Mouse (Mus musculus) embryonic stem cell, embryonic (primary cell): ENCODE data around the gene Kat6b.

Source experiments
- CTCF ChIA-PET, 4 experiments: fragments of 300-600 bp in 2 of 4; fragments of 350-600 bp in 2 of 4; sonication (Branson Sonifier 250); formaldehyde crosslinking; loops; one replicate each; lab custom pipeline; 2022; ENCODE audit warnings: inconsistent platforms in 2 of 4; lab: Charles Lee
- POLR2A ChIA-PET, 4 experiments: fragments of 300-600 bp in 2 of 4; fragments of 350-600 bp in 2 of 4; sonication (Branson Sonifier 250); formaldehyde crosslinking; loops; one replicate each; lab custom pipeline; 2022; ENCODE audit warnings: antibody characterized with exemption in 4 of 4, inconsistent platforms in 1 of 4; lab: Charles Lee

The Kat6b gene

DNA sequence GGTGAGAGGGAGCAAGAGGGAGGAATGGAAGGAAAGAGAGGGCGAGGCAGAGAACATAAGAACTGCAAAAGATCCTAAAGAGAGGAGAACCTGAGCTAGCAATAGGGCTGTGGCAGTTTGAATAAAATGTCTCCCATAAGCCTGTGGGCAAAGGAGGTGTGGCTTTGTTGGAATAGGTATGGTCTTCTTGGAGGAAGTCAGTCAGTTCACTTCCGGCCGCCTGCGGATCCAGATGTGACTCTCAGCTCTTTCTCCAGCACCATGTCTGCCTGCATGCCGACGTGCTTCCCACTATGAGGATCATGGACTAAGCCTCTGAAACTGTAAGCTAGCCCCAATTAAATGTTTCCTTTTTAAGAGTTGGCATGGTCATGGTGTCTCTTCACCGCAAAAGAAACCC, at the start of gene Kat6b:
Gene Kat6b, plus strand, starts transcription at position 204 of the 400 bp plus-strand sequence.
- ChIA-PET POLR2A (interaction anchor here (0.6 to 19.6 kb wide), 130 partner anchors 3 to 1731 kb away, joined by 3 to 653 read pairs (median 4); partner anchors contain the start of genes Adk (in 3 of the 4), Ap3m1 (in 3 of the 4), Dusp13 (in 2 of the 4) and Kat6b (in 2 of the 4)), CTCF (interaction anchor here in 3 of 4 experiments (0.6 to 1.3 kb wide), 4 partner anchors 82 to 359 kb away, joined by 3 to 4 read pairs (median 4); no protein-coding TSS in a partner anchor)

DNA sequence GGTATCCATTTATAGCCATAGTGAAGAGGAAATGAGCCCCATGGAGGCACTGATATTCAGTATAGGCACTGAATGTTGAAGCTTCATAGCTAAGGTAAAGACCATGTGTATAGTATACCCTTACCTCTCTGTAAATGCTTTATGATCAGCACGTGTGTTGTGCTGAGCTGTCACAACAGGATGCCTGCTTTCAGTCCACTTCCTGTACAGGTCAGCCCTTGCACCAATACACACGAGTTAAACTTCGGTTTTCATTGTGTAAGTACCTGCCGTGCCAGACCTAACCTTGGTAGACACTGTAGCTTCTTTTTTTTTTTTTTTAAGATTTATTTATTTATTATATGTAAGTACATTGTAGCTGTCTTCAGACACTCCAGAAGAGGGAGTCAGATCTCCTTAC, 47.8 kb upstream of the Kat6b start:
- CTCF ChIA-PET: interaction anchor here in 2 of 4 experiments (0.6 to 1.4 kb wide), 3 partner anchors 12 to 308 kb away, joined by 3 to 7 read pairs (median 4); no protein-coding TSS in a partner anchor
- POLR2A ChIA-PET: interaction anchor here in 3 of 4 experiments (0.6 to 2.4 kb wide), 9 partner anchors 9 to 402 kb away, joined by 3 to 6 read pairs (median 4); partner anchors contain the start of gene Kat6b (in 1 of the 3)

DNA sequence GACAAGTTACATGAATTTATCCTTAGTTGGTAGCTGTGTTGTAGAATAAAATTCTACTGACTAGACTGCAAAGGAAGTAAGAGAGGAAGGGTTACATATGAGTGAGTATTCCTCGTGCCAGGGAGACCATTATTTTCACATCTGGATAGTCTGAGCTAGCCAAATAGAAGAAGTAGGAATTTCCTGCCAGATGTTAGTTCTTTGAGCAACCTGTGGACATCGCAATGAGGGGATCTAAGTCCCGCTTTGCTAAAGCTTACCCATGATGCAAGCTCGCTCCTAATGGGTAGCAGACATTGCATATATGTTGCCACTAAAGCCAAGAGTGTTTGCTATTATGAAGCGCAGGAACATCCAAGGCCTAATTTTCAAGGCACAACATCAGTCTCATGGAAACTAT, 47.2 kb upstream of the Kat6b start:
- ChIA-PET CTCF (interaction anchor here in 2 of 4 experiments (0.6 to 1.4 kb wide), 3 partner anchors 11 to 308 kb away, joined by 3 to 7 read pairs (median 4); no protein-coding TSS in a partner anchor), POLR2A (interaction anchor here in 3 of 4 experiments (0.6 to 2.4 kb wide), 7 partner anchors 10 to 402 kb away, joined by 3 to 6 read pairs (median 4); partner anchors contain the start of gene Kat6b (in 1 of the 3))

DNA sequence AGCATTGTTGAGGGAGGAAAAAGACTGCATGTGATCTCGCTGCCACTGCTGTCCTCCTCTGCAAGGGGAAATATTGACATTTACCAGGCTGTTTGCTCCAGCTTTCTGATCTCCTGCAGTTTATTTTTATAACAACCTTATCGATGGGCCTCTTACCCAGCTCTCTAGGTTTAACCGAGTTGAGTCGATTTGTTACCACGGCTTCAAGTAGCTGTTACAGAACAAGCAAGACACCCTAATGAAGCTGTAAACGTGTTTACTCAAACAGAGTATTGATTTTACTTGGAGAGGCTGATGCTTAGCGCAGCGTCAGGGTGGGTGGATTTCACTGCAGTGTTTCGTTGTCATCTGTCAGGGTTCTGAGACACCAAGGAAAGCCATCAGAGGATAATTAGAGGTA, 46.5 kb upstream of the Kat6b start:
- POLR2A ChIA-PET: interaction anchor here in 2 of 4 experiments (0.5 to 1.7 kb wide), 4 partner anchors 10 to 54 kb away, joined by 3 to 6 read pairs (median 4); no protein-coding TSS in a partner anchor

DNA sequence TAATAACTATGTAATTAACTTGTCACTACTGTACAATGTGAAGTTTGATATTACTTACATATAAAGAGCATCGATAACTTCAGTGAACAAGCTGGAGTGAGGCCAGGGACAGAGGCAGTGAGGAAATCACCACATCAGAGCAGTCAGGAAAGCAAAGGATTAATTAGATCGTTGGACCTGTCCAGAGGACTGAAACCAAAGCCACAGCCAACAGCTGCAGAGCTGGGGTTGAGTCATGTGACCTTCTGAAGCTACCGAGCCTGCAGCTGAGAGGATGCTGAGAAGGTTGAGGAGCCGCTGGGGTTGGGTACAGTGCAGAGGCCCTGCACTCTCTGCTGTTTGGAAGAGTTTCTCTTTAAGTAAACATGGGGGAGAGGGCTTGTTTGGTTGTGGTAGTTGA, 41.4 kb upstream of the Kat6b start:
- ChIA-PET POLR2A (interaction anchor here in 2 of 4 experiments (0.7 to 1.3 kb wide), 3 partner anchors 35 to 41 kb away, joined by 3 to 4 read pairs (median 3); partner anchors contain the start of gene Kat6b (in 1 of the 2)), CTCF (no interaction called here)

More for the DNA sequence above, 46.5 kb upstream of the Kat6b start:
- CTCF ChIA-PET: no interaction called here

DNA sequence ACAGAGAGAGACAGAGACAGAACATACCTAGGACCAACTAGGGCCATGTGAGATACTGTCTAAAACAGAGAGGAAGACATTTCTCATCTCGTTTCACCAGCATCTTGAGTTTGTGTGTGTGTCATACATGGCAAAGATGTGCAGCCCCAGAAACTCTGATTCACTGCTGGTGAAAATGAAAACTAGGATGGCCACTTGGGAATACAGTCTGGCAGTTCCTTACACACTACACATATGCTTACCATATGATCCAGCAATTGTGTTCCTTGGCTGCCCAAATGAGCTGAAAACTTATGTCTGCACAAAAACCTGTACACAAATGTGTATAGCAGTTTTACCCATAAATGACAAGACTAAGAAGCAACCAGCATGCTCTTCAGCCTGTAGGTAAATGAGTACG, 40.7 kb upstream of the Kat6b start:
- POLR2A ChIA-PET: interaction anchor here in 2 of 4 experiments (1.1 to 1.3 kb wide), 2 partner anchors 12 to 41 kb away, joined by 3 to 4 read pairs; partner anchors contain the start of gene Kat6b (in 1 of the 2)
- CTCF ChIA-PET: interaction anchor here in 2 of 4 experiments (0.6 to 2.0 kb wide), 2 partner anchors 301 to 407 kb away, joined by 3 to 4 read pairs; no protein-coding TSS in a partner anchor

DNA sequence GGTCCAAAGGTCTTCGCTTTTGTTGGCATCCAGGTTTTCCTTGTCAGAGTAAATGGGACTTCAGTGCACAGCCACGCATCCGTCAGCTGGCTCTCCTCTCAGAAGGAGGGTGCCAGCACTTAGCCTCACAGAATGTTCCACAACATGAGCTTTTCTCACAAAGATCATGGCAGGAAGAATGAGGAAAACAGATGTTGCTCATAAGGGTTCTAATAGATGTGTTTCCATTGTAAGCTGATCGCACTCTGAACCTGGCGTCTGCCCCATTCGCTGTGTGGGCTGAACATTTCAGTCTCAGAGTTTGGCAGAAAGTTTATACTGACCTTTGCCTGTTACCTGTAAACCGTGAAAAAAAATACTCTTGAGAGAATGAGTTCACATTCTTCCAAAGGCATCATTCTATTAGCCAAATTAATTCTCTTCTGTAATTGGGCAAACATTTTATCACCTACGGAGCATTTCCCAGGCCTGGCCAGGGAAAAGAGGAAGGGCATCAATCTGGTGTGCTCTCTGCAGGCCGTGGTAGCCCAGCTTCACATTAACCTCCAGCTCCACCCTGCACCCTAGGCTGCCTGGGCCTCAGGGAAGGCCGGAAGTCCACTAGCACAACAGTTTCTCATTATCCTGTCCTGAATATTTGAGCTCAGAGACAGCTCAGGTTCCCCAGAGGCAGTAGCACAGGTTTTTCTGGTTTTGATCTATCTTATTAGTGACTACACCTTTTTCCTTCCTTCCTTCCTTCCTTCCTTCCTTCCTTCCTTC, 39.3 kb upstream of the Kat6b start:
- POLR2A ChIA-PET: interaction anchor here in 3 of 4 experiments (0.5 to 1.4 kb wide), 10 partner anchors 10 to 103 kb away, joined by 3 to 5 read pairs (median 3); no protein-coding TSS in a partner anchor
- CTCF ChIA-PET: interaction anchor here in 3 of 4 experiments (0.6 to 2.0 kb wide), 5 partner anchors 17 to 300 kb away, joined by 3 to 9 read pairs (median 4); no protein-coding TSS in a partner anchor

DNA sequence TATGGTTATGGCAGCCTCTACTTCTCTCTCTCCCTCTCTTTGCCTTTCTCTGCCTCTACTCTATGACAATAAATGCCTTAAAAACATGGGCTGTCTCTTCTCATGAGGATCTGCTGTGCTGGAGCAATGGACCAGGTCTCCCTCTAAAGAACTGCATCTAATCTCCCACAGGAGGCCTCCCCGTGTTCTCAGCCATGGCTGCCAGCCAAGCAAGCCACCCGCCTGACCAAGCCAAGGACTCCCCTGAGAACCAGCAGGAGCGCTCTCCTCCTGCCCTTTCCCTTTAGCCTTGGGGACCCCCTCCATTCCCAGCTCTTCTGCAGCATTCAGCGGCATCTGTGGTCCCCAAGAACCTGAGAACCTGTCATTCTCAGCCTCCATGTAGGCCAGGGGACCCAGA, 28.7 kb upstream of the Kat6b start:
- ChIA-PET CTCF (interaction anchor here in 2 of 4 experiments (0.6 to 1.3 kb wide), 3 partner anchors 289 to 309 kb away, joined by 3 to 4 read pairs (median 4); no protein-coding TSS in a partner anchor), POLR2A (interaction anchor here in 3 of 4 experiments (0.9 to 4.7 kb wide), 21 partner anchors 11 to 401 kb away, joined by 3 to 34 read pairs (median 4); partner anchors contain the start of genes Kat6b (in 2 of the 3), Adk (in 1 of the 3) and Ap3m1 (in 1 of the 3))

DNA sequence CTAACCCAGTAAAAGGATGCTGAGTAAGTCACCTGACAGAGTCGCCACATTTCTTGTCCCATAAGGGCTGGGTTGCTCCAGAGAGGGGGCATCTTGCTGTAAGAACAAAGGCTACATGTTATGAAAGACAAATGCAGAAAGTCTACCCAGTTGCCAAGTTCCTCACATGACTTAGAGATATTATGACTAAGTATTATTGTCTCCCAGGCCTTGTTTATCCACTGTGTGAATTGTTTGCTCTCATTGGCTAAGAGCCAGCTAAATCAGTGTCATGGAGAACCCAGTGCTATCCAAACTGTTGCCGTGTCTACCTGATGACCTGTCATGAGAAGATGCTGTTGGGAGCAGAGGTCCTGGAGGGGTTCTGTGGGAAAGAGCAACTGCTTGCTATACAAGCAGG, 27.3 kb upstream of the Kat6b start:
- POLR2A ChIA-PET: interaction anchor here (0.6 to 4.7 kb wide), 13 partner anchors 9 to 47 kb away, joined by 3 to 34 read pairs (median 4); partner anchors contain the start of gene Kat6b (in 2 of the 4)
- CTCF ChIA-PET: interaction anchor here in 1 of 4 experiments (0.6 kb wide), 1 partner anchor 23 kb away, joined by 3 read pairs; no protein-coding TSS in a partner anchor

DNA sequence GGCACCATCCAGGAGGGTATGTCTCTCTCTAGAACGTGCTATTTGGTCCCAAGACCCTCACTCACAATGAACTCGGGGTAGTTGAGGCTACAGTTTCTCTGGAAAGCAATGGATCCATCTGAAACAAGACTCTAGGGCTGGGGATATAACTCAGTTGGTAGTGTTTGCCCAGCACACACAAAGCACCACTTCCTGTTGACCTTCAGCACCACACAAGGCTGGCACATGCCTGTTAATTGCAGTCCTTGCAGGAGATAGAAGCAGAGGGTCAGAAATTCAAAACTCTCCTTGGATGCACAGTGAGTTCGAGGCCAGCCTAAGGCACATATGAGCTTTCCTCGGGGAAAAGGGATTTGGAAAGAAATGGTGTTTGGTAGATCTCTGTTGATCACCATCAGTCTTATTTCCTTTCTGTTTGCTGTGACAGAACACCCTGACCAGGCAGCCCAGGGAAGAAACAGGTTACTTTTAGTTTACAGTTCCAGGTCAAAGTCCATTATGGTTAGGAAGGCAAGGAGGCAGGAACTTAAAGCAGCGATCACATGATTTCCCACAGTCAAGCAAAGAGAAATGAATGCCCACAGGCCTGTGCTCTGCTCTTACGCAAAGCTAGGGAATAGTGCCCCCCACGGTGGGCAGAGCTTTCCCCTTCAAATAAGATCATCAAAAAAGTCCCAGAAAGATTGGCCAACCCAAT, 25.4 kb upstream of the Kat6b start:
- ChIA-PET CTCF (interaction anchor here in 1 of 4 experiments (1.0 kb wide), 1 partner anchor 286 kb away, joined by 3 read pairs; no protein-coding TSS in a partner anchor), POLR2A (interaction anchor here in 3 of 4 experiments (0.6 to 4.7 kb wide), 20 partner anchors 9 to 144 kb away, joined by 3 to 34 read pairs (median 4); partner anchors contain the start of gene Kat6b (in 3 of the 3))

DNA sequence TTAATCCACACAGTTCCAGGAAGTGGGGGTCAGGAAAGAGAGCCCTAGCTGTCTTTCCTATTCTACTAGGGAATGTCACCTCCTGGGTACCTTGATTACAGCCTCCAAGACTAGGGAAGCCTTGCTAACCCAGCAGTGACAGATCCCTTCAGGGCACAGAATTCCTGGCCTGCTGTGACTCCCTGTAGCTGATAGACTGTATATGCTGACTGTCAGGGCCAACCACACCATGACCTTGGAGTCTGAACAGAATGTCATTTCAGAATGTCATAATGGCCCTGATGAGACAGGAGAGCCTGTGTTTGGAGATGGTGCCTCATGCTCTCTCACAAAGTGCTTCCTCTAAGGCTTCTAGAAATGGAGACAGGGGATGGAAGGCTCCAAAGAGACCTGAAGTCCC, 24.7 kb upstream of the Kat6b start:
- ChIA-PET POLR2A (interaction anchor here in 3 of 4 experiments (0.6 to 4.7 kb wide), 15 partner anchors 8 to 64 kb away, joined by 3 to 34 read pairs (median 5); partner anchors contain the start of gene Kat6b (in 3 of the 3)), CTCF (no interaction called here)

DNA sequence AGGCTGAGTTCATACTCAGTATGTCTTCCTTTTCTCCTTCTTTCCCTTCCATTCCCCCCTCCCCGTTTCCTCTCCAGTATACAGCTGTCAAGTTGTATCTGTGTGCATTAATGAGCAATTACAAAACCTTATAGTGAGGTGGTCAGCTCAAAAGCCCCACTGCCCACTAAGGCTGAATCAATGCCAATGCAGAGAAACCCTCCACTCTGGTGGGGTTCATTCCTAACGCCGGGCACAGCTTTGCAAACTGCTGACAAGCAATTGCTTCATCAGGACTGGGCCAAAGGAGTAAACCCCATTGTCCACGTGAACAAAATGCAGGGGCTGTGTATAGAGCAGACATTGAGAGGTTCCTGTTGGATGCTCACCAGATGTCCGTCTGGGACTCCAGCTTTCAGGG, 23.4 kb upstream of the Kat6b start:
- ChIA-PET POLR2A (interaction anchor here (0.6 to 3.5 kb wide), 23 partner anchors 11 to 245 kb away, joined by 3 to 54 read pairs (median 5); partner anchors contain the start of gene Kat6b (in 2 of the 4)), CTCF (interaction anchor here in 2 of 4 experiments (0.9 to 1.8 kb wide), 3 partner anchors 12 to 153 kb away, joined by 3 to 4 read pairs (median 3); no protein-coding TSS in a partner anchor)

DNA sequence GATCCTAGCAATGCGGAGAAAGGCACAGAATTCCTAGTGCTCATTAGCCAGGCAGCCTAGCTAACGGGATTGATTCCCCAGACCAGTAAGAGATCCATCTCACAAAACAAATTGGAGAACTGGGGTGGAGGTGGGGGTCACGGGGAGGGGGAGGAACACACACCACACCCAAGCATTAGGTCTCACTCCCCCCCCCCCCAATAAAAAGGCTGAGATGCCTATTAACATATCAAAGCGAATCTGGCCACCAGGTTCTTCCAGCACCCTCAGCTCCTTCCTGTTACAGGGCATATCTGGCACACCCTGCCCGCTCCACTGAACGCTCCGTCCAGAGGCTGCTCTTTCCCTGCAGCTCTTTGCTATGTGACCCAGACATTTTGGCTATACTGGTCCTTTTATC, 22.5 kb upstream of the Kat6b start:
- POLR2A ChIA-PET: interaction anchor here (0.5 to 3.5 kb wide), 35 partner anchors 7 to 394 kb away, joined by 3 to 54 read pairs (median 5); partner anchors contain the start of gene Kat6b (in 3 of the 4)
- CTCF ChIA-PET: interaction anchor here in 3 of 4 experiments (0.5 to 1.8 kb wide), 7 partner anchors 11 to 283 kb away, joined by 3 to 14 read pairs (median 3); no protein-coding TSS in a partner anchor

DNA sequence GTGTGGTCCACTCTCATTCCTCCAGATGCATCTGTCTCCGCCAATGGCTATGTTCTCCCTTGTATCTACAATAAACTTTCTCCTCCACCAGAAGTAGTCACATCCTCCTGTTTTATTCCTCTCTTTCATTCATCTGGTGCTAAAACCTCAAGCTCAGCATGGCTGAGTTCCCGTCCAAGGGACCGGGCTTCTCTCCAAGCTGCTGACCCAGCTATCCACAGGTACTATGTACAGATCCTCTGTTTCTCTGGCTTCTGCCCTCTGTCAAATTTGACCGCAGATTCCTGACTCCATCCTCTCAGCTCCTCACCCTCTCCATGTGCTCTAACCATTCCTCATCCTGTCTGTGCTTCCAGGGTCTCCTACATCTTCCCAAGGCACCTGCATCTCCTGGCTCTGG, 22.1 kb upstream of the Kat6b start:
- ChIA-PET CTCF (interaction anchor here in 3 of 4 experiments (0.6 to 1.8 kb wide), 5 partner anchors 11 to 282 kb away, joined by 3 to 14 read pairs (median 3); no protein-coding TSS in a partner anchor), POLR2A (interaction anchor here (0.5 to 3.5 kb wide), 31 partner anchors 8 to 394 kb away, joined by 3 to 54 read pairs (median 5); partner anchors contain the start of gene Kat6b (in 3 of the 4))

DNA sequence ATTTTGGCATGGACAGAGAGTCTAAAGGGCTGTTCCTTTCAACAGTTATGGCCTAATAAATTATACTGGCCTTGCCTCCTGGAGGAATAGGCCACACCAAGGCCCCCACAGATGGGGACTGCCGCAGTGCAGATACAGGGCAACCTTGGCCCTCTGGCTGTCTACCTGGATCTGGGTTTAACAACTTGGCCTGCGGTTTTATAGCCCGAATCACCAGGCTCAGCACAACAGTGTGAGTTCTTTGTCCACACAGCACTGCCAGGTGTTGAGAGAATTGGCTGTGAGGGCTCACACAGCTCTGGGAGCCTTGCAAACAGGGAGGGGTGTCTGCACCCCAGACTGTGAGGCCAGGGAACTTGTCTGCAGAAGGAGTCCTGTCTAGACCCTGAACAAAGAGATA, 18.8 kb upstream of the Kat6b start:
- ChIA-PET POLR2A (interaction anchor here (0.7 to 5.3 kb wide), 22 partner anchors 9 to 533 kb away, joined by 3 to 39 read pairs (median 8); partner anchors contain the start of genes Kat6b (in 3 of the 4) and Vcl (in 1 of the 4)), CTCF (no interaction called here)

DNA sequence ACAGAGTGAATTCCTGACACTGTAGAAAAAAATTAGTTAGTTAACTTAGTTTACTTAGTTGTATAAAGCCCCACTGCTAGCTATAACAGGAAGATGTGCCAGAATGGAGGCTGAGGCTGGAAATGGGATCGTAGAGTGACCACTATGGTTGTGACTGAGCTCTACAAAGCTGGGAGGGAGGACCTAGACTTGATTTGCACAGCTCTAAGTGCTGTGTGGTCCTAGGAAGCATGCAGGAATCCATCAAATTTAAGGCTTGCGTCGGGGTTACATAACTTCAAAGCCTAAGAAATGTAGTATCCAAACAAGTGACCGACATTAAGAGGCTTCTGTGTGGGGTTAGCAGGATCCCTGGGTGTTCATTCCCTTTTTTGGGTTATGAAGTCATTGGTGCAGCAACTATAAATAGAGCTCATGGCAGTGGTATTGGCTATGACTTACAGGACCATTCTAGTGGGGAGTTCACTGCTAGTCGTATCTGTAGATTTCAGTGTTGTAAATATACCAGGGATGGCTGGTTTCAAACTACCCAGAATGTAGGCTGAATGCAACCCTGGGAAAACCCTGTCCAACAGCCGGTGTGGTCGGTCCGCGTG, 18.0 kb upstream of the Kat6b start:
- ChIA-PET CTCF (interaction anchor here in 1 of 4 experiments (0.6 kb wide), 1 partner anchor 91 kb away, joined by 5 read pairs; no protein-coding TSS in a partner anchor), POLR2A (interaction anchor here (0.7 to 5.3 kb wide), 27 partner anchors 9 to 534 kb away, joined by 3 to 39 read pairs (median 4); partner anchors contain the start of genes Kat6b (in 3 of the 4) and Vcl (in 1 of the 4))
